14 mouse cellular contexts compared by ENCODE assay signal in the genomic region with DNA sequence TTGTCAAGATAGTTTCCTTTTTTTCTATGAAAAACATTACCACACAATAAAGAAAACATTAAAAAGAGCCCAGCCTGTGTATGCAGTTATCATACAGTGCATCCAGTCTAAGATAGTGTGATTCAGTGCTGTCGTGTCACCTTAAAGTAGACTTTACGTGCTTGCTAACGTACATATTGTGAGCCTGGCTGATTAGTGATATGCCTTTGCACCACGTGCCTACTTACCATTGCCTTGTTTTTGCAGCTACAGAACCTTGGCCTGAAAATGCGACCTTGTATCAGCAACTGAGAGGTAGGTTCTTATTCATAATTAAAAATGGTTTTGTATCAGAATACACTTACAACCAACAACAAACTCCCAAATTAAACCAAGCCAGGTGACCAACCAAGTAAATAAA.
"Had no signal": no experiment of that assay in that cellular context is flagged by ENCODE, and none has a peak within 500 bp of the region (broad histone marks: within the 10 kb centered on the region; RNA-seq: fewer than 3 reads in every experiment).

No protein-coding gene starts in this region.

- H3K4me3 ChIP-seq: limb, embryonic 13.5 days; midbrain, embryonic 10.5 days; myocyte; neural tube, embryonic 15.5 days; stomach, embryonic 15.5 days had no signal

- H3K36me3 ChIP-seq: limb, embryonic 13.5 days; midbrain, embryonic 10.5 days; neural tube, embryonic 15.5 days; stomach, embryonic 15.5 days had no signal

- H3K27me3 ChIP-seq: limb, embryonic 13.5 days; neural tube, embryonic 15.5 days; stomach, embryonic 15.5 days had no signal

- H3K27ac ChIP-seq: limb, embryonic 13.5 days; midbrain, embryonic 10.5 days; neural tube, embryonic 15.5 days; stomach, embryonic 15.5 days had no signal

- ATAC-seq: intestine, embryonic 16.5 days had no signal

- H3K9me3 ChIP-seq: limb, embryonic 13.5 days; midbrain, embryonic 10.5 days; neural tube, embryonic 15.5 days; stomach, embryonic 15.5 days had no signal

- DNase-seq: kidney, adult 2 months; kidney, postnatal 25 days; left cerebral cortex, postnatal 4 days; lung, adult 18-20 months; midbrain, embryonic 14.5 days; right cerebral cortex, postnatal 4 days; thymus, adult 2 months; thymus, postnatal 25 days had no signal

- H3K4me2 ChIP-seq: limb, embryonic 13.5 days; neural tube, embryonic 15.5 days; stomach, embryonic 15.5 days had no signal

- H3K9ac ChIP-seq: limb, embryonic 13.5 days; neural tube, embryonic 15.5 days; stomach, embryonic 15.5 days had no signal

- H3K4me1 ChIP-seq: midbrain, embryonic 10.5 days; stomach, embryonic 15.5 days had no signal
